Mouse (Mus musculus) NIH3T3 (cell line): ENCODE results near the gene Ifitm10.
A peak's percentile ranks its signal among the peaks of the same experiment; 100 is the strongest.

Experiments used
- DNase-seq: peaks from one replicate; pipeline ENCODE4 v3.0.0-alpha.2; 2012; ENCODE audit warnings: low read depth

The Ifitm10 gene

DNA sequence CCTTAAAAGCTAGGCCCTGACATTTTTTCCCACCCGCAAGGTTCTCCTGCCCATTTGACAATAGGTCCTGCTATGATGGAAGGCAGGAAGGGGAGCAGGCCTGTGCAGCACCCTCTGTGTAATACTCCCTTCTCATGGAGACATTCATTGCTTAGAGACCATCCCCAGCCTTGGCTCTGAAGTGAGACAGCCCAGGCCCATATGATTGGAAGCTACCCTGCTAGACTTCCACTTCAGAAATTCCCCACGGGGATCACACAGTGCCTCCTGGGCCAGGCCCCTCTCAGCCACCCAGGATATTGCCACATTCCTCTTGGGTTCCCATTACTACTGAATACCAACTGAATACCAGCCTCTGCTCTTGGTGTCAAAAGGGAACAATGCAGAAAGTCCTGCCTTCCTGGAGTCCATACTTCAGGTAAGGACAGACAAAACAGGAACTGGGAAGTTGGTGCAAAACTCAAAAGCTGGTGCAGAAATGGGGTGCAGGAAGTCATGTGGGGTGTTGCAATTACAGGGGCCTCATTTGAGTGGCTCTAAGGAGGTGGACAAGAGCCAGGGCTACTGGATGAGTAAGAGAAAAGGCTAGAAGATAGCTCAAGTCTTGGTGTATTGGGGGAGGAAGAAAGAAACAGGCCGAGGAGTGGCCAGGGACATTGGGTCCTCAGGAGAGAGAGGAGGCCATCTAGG is 16.6 kb upstream of the Ifitm10 start:
- DNase-seq, result no peak

DNA sequence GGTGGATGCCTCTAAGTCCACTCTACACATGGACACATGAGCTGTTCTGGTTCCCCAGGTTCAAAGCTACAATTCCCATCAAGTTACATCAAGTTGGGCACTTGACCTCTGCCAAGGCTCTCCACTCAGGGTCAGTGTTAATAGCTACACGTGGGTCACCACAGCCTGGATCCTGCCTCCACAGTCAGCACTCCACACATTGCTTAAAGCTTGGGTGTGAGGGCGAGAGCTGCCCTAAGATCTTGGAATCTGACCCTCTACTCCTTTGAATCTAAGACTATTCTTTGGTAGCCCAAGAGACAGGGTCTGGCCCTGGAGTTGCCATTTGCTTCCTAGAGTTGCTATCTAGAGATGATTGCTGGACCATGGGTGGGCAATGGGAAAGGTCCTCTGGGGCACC is 15.2 kb upstream of the Ifitm10 start:
- DNase-seq, result no peak

DNA sequence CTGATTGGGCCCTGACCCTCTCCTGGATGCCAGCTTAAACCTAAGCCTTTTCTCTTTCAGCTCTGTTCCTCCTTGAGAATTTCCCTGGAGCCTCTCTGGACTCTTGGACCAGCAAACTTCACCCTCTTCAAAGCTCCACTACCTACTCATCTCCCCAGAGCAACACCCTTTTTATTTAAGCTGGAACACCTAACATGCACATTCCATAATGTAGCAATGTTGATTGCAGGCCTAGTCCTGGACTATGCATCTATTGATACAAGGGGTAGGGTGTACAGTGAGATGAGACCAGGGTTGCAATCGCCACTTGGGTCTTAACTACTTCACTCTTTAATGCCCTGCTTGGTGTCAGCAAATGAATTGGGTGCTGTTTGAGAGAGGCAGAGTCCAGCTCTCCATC is 14.6 kb upstream of the Ifitm10 start:
- no peak for DNase-seq

DNA sequence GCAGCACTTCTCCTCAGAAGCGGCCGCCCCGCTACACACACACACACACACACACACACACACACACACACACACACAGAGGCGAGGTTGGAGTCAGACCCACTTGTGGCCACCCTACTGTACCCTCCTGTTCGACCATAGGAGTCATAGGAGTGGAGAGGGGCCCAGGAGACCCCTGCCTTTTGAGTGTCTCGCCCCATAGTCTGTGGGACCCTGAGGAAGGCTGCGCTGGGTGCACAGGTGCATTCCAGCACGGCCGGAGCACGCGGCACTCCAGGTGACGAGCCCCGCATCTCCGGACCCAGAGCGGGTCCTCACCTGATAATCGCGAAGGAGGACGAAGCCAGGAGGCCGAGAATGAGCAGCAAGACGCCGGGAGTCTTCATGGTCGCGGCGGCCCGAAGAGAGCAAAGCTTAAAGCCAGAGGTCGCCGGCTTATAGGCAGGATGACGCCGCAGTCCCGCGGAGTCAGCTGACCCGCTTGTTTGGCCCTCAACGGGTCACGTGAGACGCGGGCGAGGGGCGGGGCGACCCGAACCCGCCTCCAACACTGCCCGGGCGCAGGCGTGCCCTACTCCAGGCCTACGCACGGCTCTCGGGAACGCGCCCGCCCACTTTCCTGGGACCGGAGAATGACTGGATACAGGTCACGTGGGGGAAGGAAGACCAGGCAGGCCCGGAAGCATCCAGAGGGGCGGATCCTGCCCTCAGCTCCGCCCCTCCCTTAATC is 14.0 kb upstream of the Ifitm10 start, which contains the start of gene Ctsd:
Gene Ctsd (minus strand): TSS at position 620 of the 730 bp plus-strand sequence.
- peak; percentile 98 for DNase-seq

DNA sequence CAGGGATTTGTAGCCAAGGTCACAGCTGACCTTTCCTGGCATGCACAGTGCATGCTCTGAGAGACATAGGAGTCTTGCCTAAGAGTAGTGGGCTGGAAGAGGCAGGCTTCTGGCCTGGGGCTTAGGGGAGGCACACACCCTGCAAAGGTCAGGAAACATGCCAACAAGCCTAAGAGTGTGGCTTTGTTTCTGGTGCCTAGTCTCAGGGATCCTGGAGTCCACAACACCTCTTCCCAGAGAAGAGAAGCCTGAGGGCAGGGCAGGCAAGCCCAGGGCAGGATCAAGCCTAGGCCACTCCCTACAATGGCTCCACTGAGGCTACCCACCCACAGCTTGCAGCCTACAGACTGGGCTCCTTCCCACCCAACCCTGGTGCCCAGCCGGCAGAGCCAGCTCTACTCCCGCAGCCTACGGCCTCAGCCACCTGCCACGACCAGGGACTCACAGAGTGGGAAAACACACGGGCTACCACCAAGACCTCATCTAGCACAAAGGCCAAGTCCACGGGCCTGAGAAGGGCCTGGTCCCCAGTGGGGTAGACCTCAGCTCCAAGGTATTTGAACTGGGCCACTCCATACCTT is 13.2 kb upstream of the Ifitm10 start:
- peak; percentile 33 for DNase-seq

DNA sequence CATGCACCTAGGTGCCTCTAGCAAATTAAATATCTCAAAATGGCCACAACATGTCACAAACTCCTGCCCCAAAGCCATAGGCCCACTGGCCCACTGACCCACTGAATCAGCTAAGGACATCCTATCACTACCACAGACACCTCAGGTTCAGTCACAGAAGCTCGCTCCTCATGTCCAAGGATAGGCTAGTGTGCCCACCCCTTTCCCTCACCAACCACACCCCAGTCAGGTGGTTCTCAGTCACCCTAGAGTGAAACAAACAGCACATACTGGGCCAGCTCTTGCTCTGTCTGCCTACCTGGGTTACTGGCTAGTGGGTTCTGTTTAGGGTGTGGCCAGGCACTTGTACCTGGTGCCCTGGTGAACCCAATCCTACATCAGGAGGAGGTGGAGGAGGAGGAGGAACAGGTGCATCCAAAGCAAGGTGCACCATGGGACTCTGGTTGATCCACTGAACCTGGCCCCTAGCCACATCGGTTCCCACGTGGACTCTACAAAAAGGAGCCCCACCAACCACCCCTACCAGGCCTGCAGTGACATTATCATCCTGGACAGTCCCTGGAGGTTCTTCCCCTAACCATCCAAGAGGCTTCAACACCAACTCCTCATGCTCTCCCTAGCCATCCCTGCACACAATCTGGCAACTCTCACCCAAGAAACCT is 12.3 kb upstream of the Ifitm10 start:
- DNase-seq, result no peak

DNA sequence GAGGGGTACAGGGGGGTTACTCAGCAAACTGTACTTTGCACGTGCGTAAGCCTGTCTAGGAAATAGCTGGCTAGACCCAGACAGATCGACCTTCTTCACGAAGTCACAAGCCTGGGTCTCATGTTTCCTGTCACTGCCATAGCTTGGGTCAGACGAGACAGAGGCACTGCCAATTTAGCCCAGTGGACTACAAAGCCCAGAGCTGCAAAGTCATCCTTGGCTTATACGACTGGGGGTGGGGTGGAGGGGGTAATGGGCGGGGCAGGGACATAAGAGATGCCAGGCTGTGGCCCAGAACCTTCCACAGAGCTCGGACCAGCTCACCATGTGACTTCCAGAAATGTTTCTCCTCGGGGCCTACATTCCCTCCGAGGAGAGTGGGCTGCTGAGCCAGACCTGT is 10.8 kb upstream of the Ifitm10 start:
- DNase-seq, result no peak

DNA sequence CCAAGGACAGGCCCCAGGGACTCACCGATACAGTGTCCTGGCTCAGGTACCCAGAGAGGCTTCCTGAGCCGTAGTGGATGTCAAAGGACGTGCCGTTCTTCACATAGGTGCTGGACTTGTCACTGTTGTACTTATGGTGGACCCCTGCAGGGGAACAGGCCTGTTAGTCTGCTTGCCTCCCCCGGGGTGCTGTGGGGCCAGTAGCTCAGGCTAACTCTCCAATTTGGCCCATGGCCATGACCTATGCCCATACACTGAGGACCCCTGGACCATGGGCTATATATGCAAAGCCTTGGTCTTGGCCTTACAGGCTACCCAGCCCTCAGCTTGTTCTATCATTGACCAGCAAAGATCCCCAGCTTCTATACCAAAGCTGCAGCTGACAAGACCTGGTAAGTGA is 9.0 kb upstream of the Ifitm10 start, which contains the start of gene Gm49369:
Gene Gm49369 (minus strand): TSS at position 101 of the 400 bp plus-strand sequence.
- DNase-seq, result no peak

DNA sequence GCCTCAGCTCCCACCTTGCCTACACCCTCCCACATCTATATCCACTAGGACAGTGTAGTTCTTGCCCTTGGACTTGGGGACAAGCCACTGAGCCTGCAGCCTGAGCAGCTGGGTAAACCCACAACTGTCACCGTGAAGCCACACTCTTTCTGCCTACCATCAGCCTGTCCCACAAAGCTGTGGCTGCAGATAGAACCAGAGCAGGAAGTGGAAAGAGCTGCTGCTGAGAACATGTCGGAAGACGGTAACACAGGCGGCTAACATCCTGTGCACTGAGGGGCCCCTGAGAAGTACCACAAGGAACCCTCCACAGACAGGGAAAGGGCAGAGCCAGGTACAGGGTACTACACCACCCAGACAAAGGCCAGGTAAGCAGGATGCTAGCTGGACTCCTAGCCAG is 7.6 kb upstream of the Ifitm10 start:
- no peak for DNase-seq

DNA sequence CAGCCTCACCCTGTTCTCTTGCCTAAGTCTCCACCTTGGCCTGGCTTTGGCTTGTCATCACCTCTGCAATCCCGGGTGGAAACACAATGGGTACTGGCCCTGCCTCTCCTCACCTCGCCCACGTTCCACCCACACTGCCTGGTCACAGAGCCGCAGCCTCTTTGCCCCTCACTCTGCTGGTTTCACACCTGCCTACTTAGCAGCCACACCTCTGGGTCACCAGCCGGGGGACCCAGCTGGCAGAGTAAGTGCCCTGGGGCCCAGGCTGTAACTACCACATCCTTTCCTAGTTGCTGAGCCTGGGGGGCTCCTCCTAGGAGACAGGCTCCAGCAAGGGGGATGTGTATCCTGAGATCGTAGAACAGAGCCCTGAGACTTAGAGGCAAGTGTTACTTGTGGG is 5.6 kb upstream of the Ifitm10 start:
- DNase-seq, result no peak

DNA sequence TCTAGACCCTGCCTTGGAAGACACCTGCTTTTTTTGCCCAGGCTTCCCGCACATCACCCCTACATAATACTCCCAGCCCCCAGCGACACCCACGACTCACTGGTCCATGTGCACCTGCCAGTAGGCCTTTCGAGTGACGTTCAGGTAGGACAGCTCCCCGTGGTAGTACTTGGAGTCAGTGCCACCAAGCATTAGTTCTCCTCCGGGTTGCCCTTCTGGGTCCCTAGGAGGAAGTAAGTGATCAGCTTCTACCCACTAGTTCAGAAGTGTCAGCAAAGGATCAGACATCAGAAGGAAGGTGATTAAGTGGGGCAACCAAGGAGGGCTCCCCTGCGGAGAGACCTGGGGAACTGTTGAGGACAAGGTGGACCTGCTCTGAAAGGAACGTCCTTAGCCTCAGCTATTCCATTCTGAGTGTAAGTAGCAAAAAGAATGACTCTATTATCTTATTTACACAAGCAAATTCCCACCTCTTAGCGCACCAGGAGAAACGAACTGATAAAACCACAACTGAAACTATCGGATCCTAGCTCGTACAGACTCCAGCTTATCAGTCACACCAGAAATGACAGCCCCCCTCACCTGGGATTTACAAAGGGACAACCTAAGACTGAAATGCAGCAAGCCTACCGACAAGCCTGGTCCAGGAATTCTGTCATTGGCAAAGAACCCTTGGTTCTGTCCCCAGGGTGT is 3.8 kb upstream of the Ifitm10 start:
- no peak for DNase-seq

DNA sequence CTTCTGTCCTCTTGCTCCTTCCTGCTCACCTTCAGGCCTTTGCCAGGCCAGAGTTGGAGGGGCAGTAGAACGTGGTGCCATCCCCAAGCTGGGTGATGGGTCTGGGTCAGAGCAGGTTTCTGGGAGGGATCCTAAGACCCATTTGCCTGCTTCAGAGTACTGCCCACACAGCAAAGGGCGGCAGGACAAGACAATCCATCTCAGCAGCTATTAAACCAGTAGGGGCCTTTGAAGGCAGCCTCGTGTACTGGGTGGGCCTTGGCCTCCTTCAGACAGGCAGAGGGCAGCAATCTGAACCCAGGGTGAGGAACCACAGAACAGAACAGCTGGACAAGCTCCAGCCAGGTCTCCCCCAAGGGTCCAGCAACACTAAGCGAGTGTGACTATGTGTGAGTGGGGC is 2.5 kb upstream of the Ifitm10 start:
- no peak for DNase-seq

DNA sequence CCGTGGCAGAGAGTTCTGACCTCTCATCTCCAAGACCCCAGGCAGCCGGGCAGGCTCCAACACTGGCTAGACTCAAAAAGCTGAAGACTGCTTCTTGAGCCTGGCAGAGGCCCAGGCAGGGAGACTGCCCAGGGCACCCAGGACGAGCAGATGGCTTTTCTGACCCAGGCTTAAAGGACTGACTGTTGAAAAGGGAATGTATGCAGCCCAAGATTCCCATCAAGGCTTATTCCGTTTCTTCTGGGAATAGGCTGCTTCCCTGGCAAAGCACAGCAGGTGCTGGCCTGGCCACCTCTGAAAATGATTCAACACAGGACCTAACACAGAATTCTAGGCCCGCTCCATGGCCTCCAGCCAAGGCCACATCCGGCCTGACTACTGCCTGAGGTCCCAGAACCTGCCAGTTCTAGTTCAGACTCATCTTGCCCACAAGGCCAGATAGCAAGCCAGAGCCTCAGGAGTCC is 1.7 kb upstream of the Ifitm10 start:
- DNase-seq, result peak; percentile 61

DNA sequence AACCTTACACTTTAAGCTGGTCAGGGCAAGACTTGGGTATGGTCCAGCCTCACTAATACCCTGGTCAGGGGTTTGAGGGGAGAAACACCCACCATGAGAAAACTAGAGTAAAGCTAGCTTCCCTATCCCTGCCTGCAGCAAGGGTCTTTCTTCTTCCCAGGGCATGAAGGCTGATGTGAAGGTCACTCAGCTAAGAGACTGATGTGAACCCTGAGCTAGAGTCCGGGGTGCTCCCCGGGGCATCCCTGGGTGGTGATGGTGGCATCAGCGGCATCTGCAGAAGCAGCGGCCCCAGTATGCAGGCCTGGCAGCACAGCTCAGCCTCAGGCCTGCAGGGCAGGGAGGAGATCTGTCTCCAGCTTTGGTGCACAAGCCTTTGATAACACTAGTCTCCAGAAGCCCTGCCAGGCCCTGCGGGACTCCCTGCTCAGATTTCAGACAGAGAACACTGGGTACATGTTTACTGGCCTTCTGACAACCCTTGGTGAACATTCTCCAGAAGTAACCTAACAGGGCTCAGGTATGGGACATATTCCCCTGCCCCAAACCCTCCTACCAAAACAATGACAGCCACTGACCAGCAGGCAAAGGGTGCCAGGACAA is 961 bp upstream of the Ifitm10 start:
- DNase-seq, result no peak

DNA sequence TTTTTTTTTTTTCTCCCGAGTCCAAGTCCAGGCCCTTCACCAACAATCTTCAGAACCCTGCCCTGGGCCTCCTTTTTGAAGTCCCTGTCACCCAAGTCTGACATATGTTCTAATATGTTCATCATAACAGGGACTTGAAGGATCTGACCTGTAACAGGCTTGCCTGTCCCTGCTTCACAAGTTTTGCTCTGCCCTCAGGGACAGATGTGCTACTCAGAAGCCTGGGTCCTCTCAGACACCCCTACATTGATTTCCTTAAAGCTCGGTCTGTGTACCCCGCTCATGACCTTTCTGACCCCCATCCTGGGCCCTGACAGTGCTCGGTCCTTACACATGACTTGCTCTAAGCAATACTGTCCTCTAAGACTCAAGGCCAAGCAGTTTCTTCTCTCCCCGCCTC is 514 bp downstream of the Ifitm10 start:
- DNase-seq, result no peak

DNA sequence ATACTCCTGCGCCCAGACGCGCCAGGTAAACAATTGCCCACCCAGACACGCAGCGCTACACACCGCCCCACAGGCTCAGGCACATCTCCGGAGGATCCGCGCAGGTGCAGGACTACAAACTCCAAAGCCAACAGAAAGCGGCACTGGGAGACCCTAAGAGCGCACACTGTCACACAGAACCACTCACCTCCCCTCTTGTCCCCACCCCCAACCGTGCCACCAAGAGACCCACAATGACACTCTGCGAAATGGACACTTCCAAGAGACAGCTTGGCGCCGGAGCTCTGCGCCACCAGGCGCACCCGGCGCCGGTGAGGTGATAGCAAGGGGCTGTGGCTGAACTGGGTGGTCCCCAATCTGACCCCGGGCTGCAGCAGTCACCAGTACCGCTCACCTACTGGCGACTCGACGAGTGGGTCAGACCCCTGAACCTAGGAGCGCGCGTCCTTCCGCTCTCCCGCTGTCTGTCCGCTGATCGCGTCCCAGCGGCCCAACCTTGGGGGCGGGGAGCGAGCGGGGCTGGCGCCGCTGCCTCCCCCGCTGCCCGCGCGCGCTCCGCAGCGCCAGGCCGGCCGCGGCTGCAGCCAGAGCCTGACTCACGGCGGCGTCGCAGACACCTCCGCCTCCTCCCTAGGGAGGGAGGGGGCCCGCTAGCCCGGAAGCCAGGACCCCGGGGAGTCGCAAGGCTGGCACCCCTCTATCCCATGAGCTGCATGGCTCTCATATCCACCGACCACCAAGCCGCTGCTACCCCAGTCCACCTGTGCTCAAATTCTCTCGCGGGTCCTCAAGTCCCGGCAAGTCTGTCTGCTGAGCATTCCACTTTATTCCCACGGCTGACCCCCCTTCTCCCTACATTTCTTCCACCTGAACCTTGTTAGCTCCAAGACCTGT is 1.5 kb downstream of the Ifitm10 start:
- DNase-seq, result no peak

DNA sequence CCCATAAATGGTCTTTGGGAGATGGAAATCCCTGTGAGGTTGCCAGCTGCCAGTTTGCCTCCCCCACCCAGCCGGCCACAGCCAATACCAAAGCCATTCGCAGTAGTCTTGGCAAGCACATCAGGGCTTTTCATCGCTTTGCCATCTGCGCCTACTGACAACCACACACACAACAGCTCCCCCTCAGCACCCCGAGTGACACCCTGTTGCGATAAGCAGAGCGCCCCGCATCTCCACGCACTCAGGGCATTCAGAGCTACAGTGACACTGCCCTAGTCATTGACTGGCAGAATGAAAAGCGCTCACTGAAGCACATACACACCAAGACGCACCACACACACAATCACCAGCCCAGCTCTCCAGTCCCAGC is 2.2 kb downstream of the Ifitm10 start:
- DNase-seq, result no peak

DNA sequence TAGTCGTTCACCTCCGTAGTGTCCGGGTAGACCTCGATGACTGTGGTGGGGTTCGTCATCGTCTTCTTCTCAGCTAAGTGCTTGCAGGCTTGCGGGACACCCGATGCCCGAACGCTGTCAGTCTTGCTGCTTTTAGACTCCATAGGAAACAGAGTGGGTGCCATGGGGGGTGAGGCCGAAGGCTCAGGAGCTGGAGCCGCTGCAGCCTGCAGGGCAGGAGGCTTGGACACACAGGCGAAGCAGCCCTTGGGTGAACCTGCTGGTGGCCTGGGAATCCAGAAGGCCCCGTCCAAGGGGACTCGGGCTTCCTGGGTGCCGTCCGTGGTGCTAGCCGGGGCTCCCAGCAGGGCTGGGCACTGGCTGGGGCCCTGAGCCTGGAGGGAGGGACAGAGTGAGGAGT is 2.6 kb downstream of the Ifitm10 start:
- no peak for DNase-seq

DNA sequence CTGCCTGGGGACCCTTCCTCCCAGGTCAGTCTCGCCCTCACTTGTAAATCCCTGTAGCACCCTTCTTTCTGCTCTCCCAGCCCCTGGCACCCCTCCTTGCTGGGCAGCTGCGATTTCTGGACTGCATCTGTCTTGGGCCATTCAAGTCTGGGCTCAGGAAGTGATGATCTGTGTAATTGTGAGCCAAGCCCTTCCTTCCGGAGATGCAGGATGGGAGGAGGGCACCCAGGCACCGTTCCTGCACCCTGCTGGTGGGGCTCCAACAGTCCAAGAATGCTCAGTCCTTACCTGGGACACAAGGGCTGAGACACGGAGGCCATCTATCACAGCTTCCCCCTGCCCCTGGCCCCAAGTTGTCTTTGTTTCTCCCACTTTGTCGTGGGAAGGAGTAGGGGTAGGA is 3.7 kb downstream of the Ifitm10 start:
- DNase-seq, result no peak

DNA sequence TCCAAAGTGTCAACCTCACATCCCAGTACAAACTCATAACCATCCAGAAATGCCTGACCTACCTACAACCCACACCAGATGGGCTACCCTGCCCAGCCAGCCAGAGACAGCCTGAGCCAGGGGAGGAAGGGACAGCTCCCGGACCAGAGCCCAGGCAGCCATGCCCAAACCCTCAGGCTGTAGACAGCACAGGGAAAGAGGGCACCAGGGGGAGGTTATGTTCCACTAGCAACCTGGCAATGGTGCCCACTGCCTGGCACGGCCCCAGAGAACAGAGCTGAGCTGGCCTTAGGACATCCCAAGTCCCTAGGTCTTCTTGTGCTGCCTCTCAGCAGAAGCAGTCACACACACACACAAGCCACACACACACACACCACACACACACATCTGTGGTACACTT is 4.7 kb downstream of the Ifitm10 start:
- no peak for DNase-seq

DNA sequence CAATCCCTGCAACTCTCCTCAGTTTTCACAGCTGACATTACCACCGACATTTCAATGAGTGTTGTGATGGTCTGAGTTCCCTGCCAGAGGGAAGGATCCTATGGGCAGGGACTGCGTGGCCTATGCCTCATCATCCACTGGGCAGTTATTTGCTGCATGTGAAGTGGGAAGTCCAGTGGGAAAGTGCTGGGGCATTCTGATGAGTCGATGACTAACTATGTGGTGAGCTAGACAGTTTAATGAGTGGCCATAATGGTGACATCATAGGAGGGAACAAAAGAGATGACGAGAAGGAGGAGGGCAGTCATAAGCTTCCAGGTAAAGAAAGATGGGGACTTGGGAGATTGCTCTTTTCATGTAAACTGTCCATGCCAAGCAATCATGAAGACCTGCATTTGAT is 10.4 kb downstream of the Ifitm10 start:
- DNase-seq, result peak; percentile 42
